Mouse (Mus musculus) natural killer cell, adult 2 months (primary cell): ENCODE data around the gene Nrxn3.

Experiments
- DNase-seq, 2 experiments: peaks; one replicate each; pipeline ENCODE4 v3.0.0; 2022; ENCODE audit warnings: low spot score in 2 of 2

Gene Nrxn3

GRCm38 (mm10) chr12:89325864-89326560, 603.3 kb downstream of the Nrxn3 start:
- DNase-seq: no peak

GRCm38 (mm10) chr12:89331474-89332263, 609.0 kb downstream of the Nrxn3 start:
- no peak for DNase-seq

- no peak for DNase-seq
Observed at GRCm38 (mm10) chr12:89333486-89333885, 610.8 kb downstream of the Nrxn3 start.

- no peak for DNase-seq
Observed at GRCm38 (mm10) chr12:89364850-89365249, 642.2 kb downstream of the Nrxn3 start.

GRCm38 (mm10) chr12:89369939-89370338, 647.3 kb downstream of the Nrxn3 start:
- DNase-seq: no peak

GRCm38 (mm10) chr12:89376600-89376999, 653.9 kb downstream of the Nrxn3 start:
- DNase-seq: no peak

- DNase-seq: no peak
Observed at GRCm38 (mm10) chr12:89377051-89377643, 654.5 kb downstream of the Nrxn3 start.

GRCm38 (mm10) chr12:89377687-89378086, 655.0 kb downstream of the Nrxn3 start:
- no peak for DNase-seq

GRCm38 (mm10) chr12:89383254-89383653, 660.6 kb downstream of the Nrxn3 start:
- no peak for DNase-seq

- DNase-seq: no peak
Observed at GRCm38 (mm10) chr12:89395121-89395792, 672.6 kb downstream of the Nrxn3 start.

GRCm38 (mm10) chr12:89436519-89436918, 713.8 kb downstream of the Nrxn3 start:
- no peak for DNase-seq

GRCm38 (mm10) chr12:89442323-89443038, 719.8 kb downstream of the Nrxn3 start:
- DNase-seq: no peak

GRCm38 (mm10) chr12:89450667-89451298, 728.1 kb downstream of the Nrxn3 start:
- no peak for DNase-seq

- DNase-seq: no peak
Observed at GRCm38 (mm10) chr12:89470226-89470625, 747.5 kb downstream of the Nrxn3 start.

- no peak for DNase-seq
Observed at GRCm38 (mm10) chr12:89471289-89471688, 748.6 kb downstream of the Nrxn3 start.

- DNase-seq: no peak
Observed at GRCm38 (mm10) chr12:89471874-89472273, 749.2 kb downstream of the Nrxn3 start.

- DNase-seq: peak in 1 of 2 experiments; percentile 6
Observed at GRCm38 (mm10) chr12:89479096-89479495, 756.4 kb downstream of the Nrxn3 start.

GRCm38 (mm10) chr12:89482223-89482622, 759.5 kb downstream of the Nrxn3 start:
- DNase-seq: no peak

- DNase-seq: no peak
Observed at GRCm38 (mm10) chr12:89504026-89504425, 781.4 kb downstream of the Nrxn3 start.

GRCm38 (mm10) chr12:89505121-89505764, 782.6 kb downstream of the Nrxn3 start:
- no peak for DNase-seq
